Mouse (Mus musculus): Measurements from ENCODE around the gene Dnm1.

The Dnm1 gene

GRCm38 (mm10) chr2:32340836-32341633 is 12.1 kb downstream of the Dnm1 start:
- DNase-seq (ENCODE audit: low read depth in 2 of 2, low spot score in 2 of 2) = no peak

GRCm38 (mm10) chr2:32339912-32340642 is 13.1 kb downstream of the Dnm1 start:
- no peak for DNase-seq (ENCODE audit: low read depth in 2 of 2, low spot score in 2 of 2)

- no peak for DNase-seq (ENCODE audit: low read depth in 2 of 2, low spot score in 2 of 2)
These were observed 17.2 kb downstream of the Dnm1 start for GRCm38 (mm10) chr2:32335888-32336287.

GRCm38 (mm10) chr2:32332159-32332558 is 21.0 kb downstream of the Dnm1 start:
- DNase-seq (ENCODE audit: low read depth in 2 of 2, low spot score in 2 of 2) = no peak

- no peak for DNase-seq (ENCODE audit: low read depth in 2 of 2, low spot score in 2 of 2)
These were observed 23.6 kb downstream of the Dnm1 start for GRCm38 (mm10) chr2:32329531-32329930.

- no peak for DNase-seq (ENCODE audit: low read depth in 2 of 2, low spot score in 2 of 2)
These were observed 24.2 kb downstream of the Dnm1 start for GRCm38 (mm10) chr2:32328911-32329460.

- no peak for DNase-seq (ENCODE audit: low read depth in 2 of 2, low spot score in 2 of 2)
These were observed 25.9 kb downstream of the Dnm1 start for GRCm38 (mm10) chr2:32327200-32327599.

GRCm38 (mm10) chr2:32325342-32325741 is 27.8 kb downstream of the Dnm1 start:
- DNase-seq (ENCODE audit: low read depth in 2 of 2, low spot score in 2 of 2) = no peak

GRCm38 (mm10) chr2:32324322-32324721 is 28.8 kb downstream of the Dnm1 start:
- no peak for DNase-seq (ENCODE audit: low read depth in 2 of 2, low spot score in 2 of 2)

- DNase-seq (ENCODE audit: low read depth in 2 of 2, low spot score in 2 of 2) = no peak
These were observed 30.1 kb downstream of the Dnm1 start for GRCm38 (mm10) chr2:32322754-32323741.

- no peak for DNase-seq (ENCODE audit: low read depth in 2 of 2, low spot score in 2 of 2)
These were observed 31.4 kb downstream of the Dnm1 start for GRCm38 (mm10) chr2:32321591-32322298.

- DNase-seq (ENCODE audit: low read depth in 2 of 2, low spot score in 2 of 2) = no peak
These were observed 32.4 kb downstream of the Dnm1 start for GRCm38 (mm10) chr2:32320721-32321120.

- no peak for DNase-seq (ENCODE audit: low read depth in 2 of 2, low spot score in 2 of 2)
These were observed 33.3 kb downstream of the Dnm1 start for GRCm38 (mm10) chr2:32319586-32320580.

GRCm38 (mm10) chr2:32318709-32319585 is 34.2 kb downstream of the Dnm1 start:
- DNase-seq (ENCODE audit: low read depth in 2 of 2, low spot score in 2 of 2) = no peak

GRCm38 (mm10) chr2:32317791-32318417 is 35.2 kb downstream of the Dnm1 start:
- DNase-seq (ENCODE audit: low read depth in 2 of 2, low spot score in 2 of 2) = no peak

- no peak for DNase-seq (ENCODE audit: low read depth in 2 of 2, low spot score in 2 of 2)
These were observed 36.1 kb downstream of the Dnm1 start for GRCm38 (mm10) chr2:32316887-32317656.

GRCm38 (mm10) chr2:32315751-32316150 is 37.4 kb downstream of the Dnm1 start:
- DNase-seq (ENCODE audit: low read depth in 2 of 2, low spot score in 2 of 2) = no peak

Data from CD8-positive naive resting alpha-beta T cell, adult 2 months (primary cell).